ENCODE assay signal across 10 mouse cellular contexts in the genomic region with DNA sequence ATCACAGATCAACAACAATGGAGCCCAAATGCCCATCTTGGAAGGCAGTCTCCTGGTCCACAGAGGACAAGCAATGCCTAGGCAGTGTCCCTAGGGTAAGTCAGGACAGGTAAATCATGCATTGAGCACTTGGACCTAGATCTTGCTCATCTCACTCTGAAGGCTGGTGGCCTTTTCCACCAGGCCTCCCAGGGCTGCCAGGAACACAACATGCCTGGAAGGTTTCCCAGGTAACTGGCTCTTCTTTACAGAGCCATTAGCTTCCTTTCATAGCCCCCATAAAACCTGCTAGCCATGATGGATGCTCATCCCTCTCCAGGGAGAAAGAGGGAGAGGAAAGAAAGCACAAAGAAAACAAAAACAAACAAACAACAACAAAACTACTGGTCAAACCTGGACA. TPM values are rescaled to one million over a fixed set of nuclear protein-coding genes. Genes with fewer than 3 reads are reported as not detected.
A peak's percentile ranks its signal among the peaks of the same experiment; 100 is the strongest.
DNase-seq lines count a peak whose midpoint lies in the region; ATAC-seq and TF ChIP-seq lines count a peak whose summit lies in the region.
"Had no signal": no experiment of that assay in that cellular context is flagged by ENCODE, and none has a peak within 500 bp of the region (broad histone marks: within the 10 kb centered on the region; RNA-seq: fewer than 3 reads in every experiment).

No protein-coding gene starts in this region.

- no peak for ATAC-seq in heart, embryonic 12.5 days (ENCODE audit: insufficient number of reproducible peaks, low FRiP score)
- no peak for ATAC-seq in hindbrain, embryonic 15.5 days (ENCODE audit: low FRiP score, low read depth)

- no peaks in the 10 kb centered on the region for H3K9me3 ChIP-seq in heart, embryonic 12.5 days (replicated peaks)
- no peaks in the 10 kb centered on the region for H3K9me3 ChIP-seq in hindbrain, embryonic 15.5 days

- no peak for TF ChIP-seq CTCF in lung, adult 2 months (IDR thresholded peaks at IDR 0.05; ENCODE audit: insufficient read depth, low read length)

- H3K27me3 ChIP-seq in heart, embryonic 12.5 days (replicated peaks), result no peaks in the 10 kb centered on the region
- no peaks in the 10 kb centered on the region for H3K27me3 ChIP-seq in hindbrain, embryonic 15.5 days

- peaks cover 93% of the 10 kb centered on the region for H3K4me1 ChIP-seq in heart, embryonic 12.5 days (replicated peaks)
- H3K4me1 ChIP-seq in hindbrain, embryonic 15.5 days (replicated peaks), result peaks cover 73% of the 10 kb centered on the region
- peaks cover 20% of the 10 kb centered on the region for H3K4me1 ChIP-seq in lung, adult 2 months (ENCODE audit: control insufficient read depth, insufficient read depth, low read length)

- H3K36me3 ChIP-seq in heart, embryonic 12.5 days, result no peaks in the 10 kb centered on the region
- no peaks in the 10 kb centered on the region for H3K36me3 ChIP-seq in hindbrain, embryonic 15.5 days

- no peak for TF ChIP-seq POLR2A in lung, adult 2 months (IDR thresholded peaks at IDR 0.05; ENCODE audit: borderline replicate concordance, extremely low read depth, low read depth, low read length)

- no peak for DNase-seq in heart, adult 8-10 months (ENCODE audit: low spot score)
- peak; percentile 91 for DNase-seq in brain, adult 2 months (ENCODE audit: low read depth, low spot score)
- DNase-seq in cerebellum, adult 9-10 months, result peak; percentile 87
- DNase-seq in lung, adult 2 months, result no peak
- DNase-seq in urinary bladder, adult 18-20 months (ENCODE audit: low spot score in 2 of 2), result no peak
- DNase-seq: kidney, postnatal 10 days; thymus, adult 18-20 months had no signal

- no peak overlapping the region for H3K9ac ChIP-seq in heart, embryonic 12.5 days
- no peak overlapping the region for H3K9ac ChIP-seq in hindbrain, embryonic 15.5 days

- peak overlapping the region; percentile 93 for H3K27ac ChIP-seq in heart, embryonic 12.5 days (ENCODE audit: poor library complexity, severe bottlenecking)
- peak overlapping the region; percentile 41 for H3K27ac ChIP-seq in hindbrain, embryonic 15.5 days (replicated peaks)

- H3K4me2 ChIP-seq in heart, embryonic 12.5 days, result 0 out of 2 replicates have a peak overlapping the region, but pooled peaks have one; percentile 11
- H3K4me2 ChIP-seq in hindbrain, embryonic 15.5 days, result no peak overlapping the region

- no peak overlapping the region for H3K4me3 ChIP-seq in heart, embryonic 12.5 days
- H3K4me3 ChIP-seq in hindbrain, embryonic 15.5 days, result no peak overlapping the region
- H3K4me3 ChIP-seq in lung, adult 2 months (replicated peaks; ENCODE audit: extremely low read depth, low read depth, low read length), result no peak overlapping the region
- H3K4me3 ChIP-seq: erythroblast, embryonic 14.5 days had no signal

RNA-seq across cellular contexts. Expression of a gene that starts 50.9 kb away (rescaled TPM):
- 69.7 and 78.8 TPM in 2 replicates for polyA plus RNA-seq in heart, embryonic 12.5 days (2016; fragmentation: Nextera tagmentation; extraction: Ambion mirVana)
- 10 to 100 TPM; 34.8 to 38.4 (median 37.4) TPM for total RNA-seq in heart, adult 8-10 months (2022)
- polyA plus RNA-seq in hindbrain, embryonic 15.5 days (2015; fragmentation: Nextera tagmentation; extraction: Ambion mirVana), result 78.4 and 81.6 TPM in 2 replicates
- 32.3 and 33.6 TPM in 2 replicates for polyA plus RNA-seq in lung, adult 2 months (2012; rRNA removed)

RNA-seq across cellular contexts. Expression of a gene that starts 54.6 kb away (rescaled TPM):
- polyA plus RNA-seq in heart, embryonic 12.5 days (2016; fragmentation: Nextera tagmentation; extraction: Ambion mirVana), result 16.1 and 17.0 TPM in 2 replicates
- 10 to 100 TPM; 14.1 to 20.7 (median 19.2) TPM for total RNA-seq in heart, adult 8-10 months (2022)
- 36.9 and 37.5 TPM in 2 replicates for polyA plus RNA-seq in hindbrain, embryonic 15.5 days (2015; fragmentation: Nextera tagmentation; extraction: Ambion mirVana)
- 42.4 and 52.2 TPM in 2 replicates for polyA plus RNA-seq in lung, adult 2 months (2012; rRNA removed)

Comparison
In these comparisons a context has a peak if more than half of its experiments do, and no peak if none do; other contexts are left out.
1. DNase-seq: peak in brain, adult 2 months (single experiment) and cerebellum, adult 9-10 months (single experiment); none in heart, adult 8-10 months (single experiment), lung, adult 2 months (single experiment) and urinary bladder, adult 18-20 months (0 of 2).